Mouse (Mus musculus): ENCODE results near the gene Sult1e1. TPM values are rescaled to one million over a fixed set of nuclear protein-coding genes. Genes with fewer than 3 reads are reported as not detected.

Sult1e1 gene
- polyA plus RNA-seq, 1 experiment from 2014 or later: not detected

- no peak overlapping the region for H3K27ac ChIP-seq
- no peaks in the 10 kb centered on the region for H3K27me3 ChIP-seq
- no peaks in the 10 kb centered on the region for H3K4me1 ChIP-seq (replicated peaks)
- no peak overlapping the region for H3K4me3 ChIP-seq
- H3K9me3 ChIP-seq: no peaks in the 10 kb centered on the region
- H3K36me3 ChIP-seq: no peaks in the 10 kb centered on the region
- H3K9ac ChIP-seq: no peak overlapping the region
- no peak for ATAC-seq (ENCODE audit: low FRiP score)
- H3K4me2 ChIP-seq: no peak overlapping the region
Observed at GRCm38 (mm10) chr5:87562966-87563365, 28.4 kb downstream of the Sult1e1 start.

GRCm38 (mm10) chr5:87562526-87562925, 28.9 kb downstream of the Sult1e1 start:
- Histone ChIP-seq H3K36me3 (no peaks in the 10 kb centered on the region), H3K9me3 (no peaks in the 10 kb centered on the region), H3K27ac (no peak overlapping the region), H3K4me2 (no peak overlapping the region), H3K4me1 (replicated peaks) (no peaks in the 10 kb centered on the region), H3K27me3 (no peaks in the 10 kb centered on the region), H3K9ac (no peak overlapping the region), H3K4me3 (no peak overlapping the region)
- ATAC-seq (ENCODE audit: low FRiP score): no peak
- 80% methylated on average over 4 of the region's 4 CpGs for WGBS

GRCm38 (mm10) chr5:87560145-87560544, 31.2 kb downstream of the Sult1e1 start:
- Histone ChIP-seq H3K4me1 (replicated peaks) (no peaks in the 10 kb centered on the region), H3K36me3 (no peaks in the 10 kb centered on the region), H3K27me3 (no peaks in the 10 kb centered on the region), H3K9ac (no peak overlapping the region), H3K9me3 (no peaks in the 10 kb centered on the region), H3K4me2 (no peak overlapping the region), H3K27ac (no peak overlapping the region), H3K4me3 (no peak overlapping the region)
- WGBS: 79% methylated on average over 5 of the region's 5 CpGs
- ATAC-seq (ENCODE audit: low FRiP score): no peak

GRCm38 (mm10) chr5:87550935-87551334, 40.5 kb downstream of the Sult1e1 start:
- Histone ChIP-seq H3K27me3 (no peaks in the 10 kb centered on the region), H3K9ac (no peak overlapping the region), H3K9me3 (no peaks in the 10 kb centered on the region), H3K4me2 (no peak overlapping the region), H3K36me3 (no peaks in the 10 kb centered on the region), H3K4me3 (no peak overlapping the region), H3K27ac (no peak overlapping the region), H3K4me1 (replicated peaks) (no peaks in the 10 kb centered on the region)
- no peak for ATAC-seq (ENCODE audit: low FRiP score)
- 38% methylated on average over 1 of the region's 1 CpGs for WGBS

- H3K9ac ChIP-seq: no peak within 1 kb of the TSS
- ATAC-seq (ENCODE audit: low FRiP score): no peak
- no peaks in the 10 kb centered on the region for H3K27me3 ChIP-seq
- H3K27ac ChIP-seq: no peak within 1 kb of the TSS
- no peaks in the 10 kb centered on the region for H3K36me3 ChIP-seq
- 94% methylated on average over 2 of the region's 2 CpGs for WGBS
- no peak within 1 kb of the TSS for H3K4me3 ChIP-seq
- no peak within 1 kb of the TSS for H3K4me2 ChIP-seq
- H3K9me3 ChIP-seq: no peaks in the 10 kb centered on the region
- no peaks in the 10 kb centered on the region for H3K4me1 ChIP-seq (replicated peaks)
Observed at GRCm38 (mm10) chr5:87538111-87538510, 53.3 kb downstream of the Sult1e1 start, which contains the start of gene Sult1b1. Gene Sult1b1 (minus strand): TSS chr5:87538195.

GRCm38 (mm10) chr5:87535994-87536644, 55.3 kb downstream of the Sult1e1 start:
- Histone ChIP-seq H3K4me1 (replicated peaks) (no peaks in the 10 kb centered on the region), H3K4me2 (no peak overlapping the region), H3K36me3 (no peaks in the 10 kb centered on the region), H3K4me3 (no peak overlapping the region), H3K27me3 (no peaks in the 10 kb centered on the region), H3K9ac (no peak overlapping the region), H3K27ac (no peak overlapping the region), H3K9me3 (no peaks in the 10 kb centered on the region)
- ATAC-seq (ENCODE audit: low FRiP score): no peak
- WGBS: 69% methylated on average over 4 of the region's 4 CpGs

- ATAC-seq (ENCODE audit: low FRiP score): no peak
- 77% methylated on average over 2 of the region's 2 CpGs for WGBS
Observed at GRCm38 (mm10) chr5:87532288-87532687, 59.1 kb downstream of the Sult1e1 start.

More at GRCm38 (mm10) chr5:87532288-87532687, 59.1 kb downstream of the Sult1e1 start:
- Histone ChIP-seq H3K27ac (no peak overlapping the region), H3K4me1 (replicated peaks) (no peaks in the 10 kb centered on the region), H3K9ac (no peak overlapping the region), H3K27me3 (no peaks in the 10 kb centered on the region), H3K4me2 (no peak overlapping the region), H3K4me3 (no peak overlapping the region), H3K36me3 (no peaks in the 10 kb centered on the region), H3K9me3 (no peaks in the 10 kb centered on the region)

Small RNA genes within 50 kb of the gene (microRNA-seq; reads per million reads assigned to microRNA genes)
- gene Mir3969: not detected

Other genes starting within 250 kb of the Sult1e1 start
- not detected in 2 replicates for gene Ugt2b38, start 167.4 kb downstream of the Sult1e1 start, polyA plus RNA-seq (2015; fragmentation: Nextera tagmentation; extraction: Ambion mirVana)
- not detected in 2 replicates for gene Ugt2a2, start 109.3 kb downstream of the Sult1e1 start, polyA plus RNA-seq (2015; fragmentation: Nextera tagmentation; extraction: Ambion mirVana)
- gene Gm43638, start 104.8 kb downstream of the Sult1e1 start, polyA plus RNA-seq (2015; fragmentation: Nextera tagmentation; extraction: Ambion mirVana): not detected in 2 replicates
- gene Ugt2a1, start 100.7 kb downstream of the Sult1e1 start, polyA plus RNA-seq (2015; fragmentation: Nextera tagmentation; extraction: Ambion mirVana): not detected in 2 replicates
- not detected in 2 replicates for gene Sult1b1, start 53.4 kb downstream of the Sult1e1 start, polyA plus RNA-seq (2015; fragmentation: Nextera tagmentation; extraction: Ambion mirVana)
- gene Sult1d1, start 22.6 kb downstream of the Sult1e1 start, polyA plus RNA-seq (2015; fragmentation: Nextera tagmentation; extraction: Ambion mirVana): not detected in 2 replicates
- not detected in 2 replicates for gene Csn1s1, start 74.6 kb upstream of the Sult1e1 start, polyA plus RNA-seq (2015; fragmentation: Nextera tagmentation; extraction: Ambion mirVana)
- gene Csn2, start 108.0 kb upstream of the Sult1e1 start, polyA plus RNA-seq (2015; fragmentation: Nextera tagmentation; extraction: Ambion mirVana): not detected in 2 replicates
- not detected in 2 replicates for gene Csn1s2a, start 183.0 kb upstream of the Sult1e1 start, polyA plus RNA-seq (2015; fragmentation: Nextera tagmentation; extraction: Ambion mirVana)
- gene Csn1s2b, start 216.5 kb upstream of the Sult1e1 start, polyA plus RNA-seq (2015; fragmentation: Nextera tagmentation; extraction: Ambion mirVana): not detected in 2 replicates
- gene Prr27, start 234.1 kb upstream of the Sult1e1 start, polyA plus RNA-seq (2015; fragmentation: Nextera tagmentation; extraction: Ambion mirVana): not detected in 2 replicates